Mouse (Mus musculus): ENCODE measurements at regions not wholly inside any gene's neighbourhood (a gene's known extent, or its start where the extent isn't known, plus 50 kb on each side); places are given as distances from the start of the nearest gene placed in this dataset.
A peak's percentile ranks its signal among the peaks of the same experiment; 100 is the strongest.
"Not testable (repeated sequence)": the region's sequence is repeated elsewhere in the genome, so short reads cannot be mapped to it uniquely, and the experiment has no call there.

- peak; percentile 85 for ATAC-seq (ENCODE audit: low FRiP score)
- Histone ChIP-seq H3K27me3 (no peaks in the 10 kb centered on the region), H3K9me3 (no peaks in the 10 kb centered on the region), H3K27ac (peak overlapping the region; percentile 60; the same call in 1 of the 2 replicates), H3K36me3 (replicated peaks) (no peaks in the 10 kb centered on the region), H3K9ac (no peak overlapping the region), H3K4me2 (peak overlapping the region; percentile 51), H3K4me1 (peaks cover 12% of the 10 kb centered on the region), H3K4me3 (replicated peaks) (peak overlapping the region; percentile 21)
- 21% methylated on average over 11 of the region's 11 CpGs for WGBS
Measured at GRCm38 (mm10) chr3:134330943-134331342, 94.7 kb downstream of the Cxxc4 start.

DNA sequence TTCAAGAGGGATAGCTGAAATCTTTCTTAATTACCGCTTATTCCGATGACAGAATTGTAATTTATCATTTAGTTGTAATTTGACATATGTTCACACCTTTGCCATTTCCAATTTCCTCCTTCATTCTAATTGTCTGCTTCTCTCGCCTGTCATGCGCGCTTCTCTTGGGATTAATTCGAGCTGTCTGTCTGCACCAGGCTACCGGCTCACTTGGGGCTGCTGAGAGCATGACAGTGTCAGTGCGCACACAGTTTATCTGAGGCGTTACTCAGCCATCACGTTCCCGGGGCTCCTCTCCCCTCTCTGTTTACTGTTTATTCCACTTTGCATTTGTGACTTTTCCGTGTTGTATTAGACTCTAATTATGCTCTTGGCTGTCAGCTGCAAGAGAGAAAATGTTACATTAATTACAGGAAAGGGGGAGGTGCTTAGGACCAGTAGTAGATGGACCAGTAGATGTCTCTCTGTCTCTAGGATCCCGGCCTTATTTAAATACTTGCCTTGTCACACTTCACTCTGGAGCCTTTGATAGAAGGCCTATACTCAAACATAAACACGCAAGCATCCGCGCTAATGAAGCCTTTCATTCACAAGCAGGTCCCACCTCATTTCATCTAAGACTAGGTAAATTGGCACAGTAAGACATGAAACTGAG lies 95.3 kb downstream of the Cxxc4 start:
- peak; percentile 90 for ATAC-seq (ENCODE audit: low FRiP score)
- WGBS: 30% methylated on average over 16 of the region's 16 CpGs
- Histone ChIP-seq H3K4me3 (replicated peaks) (peak overlapping the region; percentile 21), H3K9me3 (no peaks in the 10 kb centered on the region), H3K27me3 (no peaks in the 10 kb centered on the region), H3K9ac (no peak overlapping the region), H3K4me1 (peaks cover 12% of the 10 kb centered on the region), H3K36me3 (replicated peaks) (no peaks in the 10 kb centered on the region), H3K27ac (peak overlapping the region; percentile 60), H3K4me2 (peak overlapping the region; percentile 51)

DNA sequence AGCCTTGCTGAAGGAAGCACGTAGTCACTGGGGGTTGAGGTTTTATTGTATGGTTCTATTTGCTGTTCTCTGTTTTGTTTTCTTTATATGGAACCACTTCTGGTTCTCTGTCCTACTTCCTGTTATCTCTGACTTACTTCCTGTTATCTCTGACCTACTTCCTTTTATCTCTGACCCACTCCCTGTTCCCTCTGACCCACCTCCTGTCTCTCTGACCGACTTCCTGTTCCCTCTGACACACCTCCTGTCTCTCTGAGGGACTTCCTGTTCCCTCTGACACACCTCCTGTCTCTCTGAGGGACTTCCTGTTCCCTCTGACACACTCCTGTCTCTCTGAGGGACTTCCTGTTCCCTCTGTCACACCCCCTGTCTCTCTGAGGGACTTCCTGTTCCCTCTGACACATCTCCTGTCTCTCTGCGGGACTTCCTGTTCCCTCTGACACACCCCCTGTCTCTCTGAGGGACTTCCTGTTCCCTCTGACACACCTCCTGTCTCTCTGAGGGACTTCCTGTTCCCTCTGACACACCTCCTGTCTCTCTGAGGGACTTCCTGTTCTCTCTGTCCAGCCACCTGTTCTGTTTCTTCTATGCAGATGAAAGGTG lies 102.9 kb downstream of the Cxxc4 start:
- not testable (repeated sequence) for H3K36me3 ChIP-seq (replicated peaks); H3K27me3 ChIP-seq; H3K4me2 ChIP-seq; H3K27ac ChIP-seq; H3K4me1 ChIP-seq; H3K4me3 ChIP-seq (replicated peaks); ATAC-seq (ENCODE audit: low FRiP score); H3K9me3 ChIP-seq; H3K9ac ChIP-seq
- 95% methylated on average over 3 of the region's 3 CpGs for WGBS

DNA sequence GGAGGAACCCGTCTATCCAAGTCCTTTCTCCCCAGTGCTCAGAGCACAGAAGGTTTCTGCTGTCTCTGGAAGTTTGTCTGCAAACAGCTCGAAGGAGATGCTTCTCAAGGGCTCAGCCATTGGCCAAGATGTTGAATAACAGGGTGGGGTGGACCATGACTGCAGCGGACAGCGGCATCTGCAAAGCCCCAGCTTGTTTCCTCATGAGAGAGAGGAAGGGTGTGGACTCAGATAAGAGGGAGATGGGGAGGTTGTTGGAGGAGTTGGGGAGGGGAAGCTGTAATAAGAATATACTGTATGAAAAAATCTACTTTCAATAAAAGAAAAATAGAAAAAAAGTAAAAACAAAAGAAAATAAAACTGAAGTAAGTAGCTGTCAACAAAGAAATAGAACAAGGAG lies 129.7 kb downstream of the Cxxc4 start:
- H3K27me3 ChIP-seq: no peaks in the 10 kb centered on the region
- no peak overlapping the region for H3K4me2 ChIP-seq
- H3K36me3 ChIP-seq (replicated peaks): no peaks in the 10 kb centered on the region
- ATAC-seq (ENCODE audit: low FRiP score): no peak
- H3K4me3 ChIP-seq (replicated peaks): no peak overlapping the region
- peaks cover 9% of the 10 kb centered on the region; the same call in 1 of the 2 replicates for H3K4me1 ChIP-seq
- H3K27ac ChIP-seq: no peak overlapping the region
- no peaks in the 10 kb centered on the region for H3K9me3 ChIP-seq
- H3K9ac ChIP-seq: no peak overlapping the region
- WGBS: 83% methylated on average over 4 of the region's 4 CpGs

DNA sequence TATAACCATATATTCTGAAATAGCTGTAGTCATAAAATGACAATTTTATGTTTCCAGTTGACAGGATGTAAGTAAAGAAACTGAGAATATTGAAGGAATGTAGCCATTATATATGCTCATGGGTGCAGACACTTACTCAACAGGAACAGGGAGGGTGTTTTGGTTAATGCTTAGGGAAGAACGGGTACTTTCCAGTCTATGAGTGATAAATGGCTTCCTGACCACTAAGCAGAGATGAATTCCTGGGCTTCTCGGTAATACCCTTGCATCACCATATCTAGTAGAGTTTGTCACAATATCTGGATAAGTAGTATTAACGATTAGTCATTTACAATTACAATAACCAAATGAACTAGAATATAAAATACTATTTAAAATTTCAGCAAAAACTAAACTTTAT lies 130.5 kb downstream of the Cxxc4 start:
- no peak overlapping the region for H3K4me2 ChIP-seq
- 91% methylated on average over 3 of the region's 3 CpGs for WGBS
- H3K27ac ChIP-seq: no peak overlapping the region
- no peaks in the 10 kb centered on the region for H3K36me3 ChIP-seq (replicated peaks)
- H3K4me1 ChIP-seq: peaks cover 9% of the 10 kb centered on the region; the same call in 1 of the 2 replicates
- H3K4me3 ChIP-seq (replicated peaks): no peak overlapping the region
- no peaks in the 10 kb centered on the region for H3K9me3 ChIP-seq
- ATAC-seq (ENCODE audit: low FRiP score): no peak
- H3K27me3 ChIP-seq: no peaks in the 10 kb centered on the region
- no peak overlapping the region for H3K9ac ChIP-seq

DNA sequence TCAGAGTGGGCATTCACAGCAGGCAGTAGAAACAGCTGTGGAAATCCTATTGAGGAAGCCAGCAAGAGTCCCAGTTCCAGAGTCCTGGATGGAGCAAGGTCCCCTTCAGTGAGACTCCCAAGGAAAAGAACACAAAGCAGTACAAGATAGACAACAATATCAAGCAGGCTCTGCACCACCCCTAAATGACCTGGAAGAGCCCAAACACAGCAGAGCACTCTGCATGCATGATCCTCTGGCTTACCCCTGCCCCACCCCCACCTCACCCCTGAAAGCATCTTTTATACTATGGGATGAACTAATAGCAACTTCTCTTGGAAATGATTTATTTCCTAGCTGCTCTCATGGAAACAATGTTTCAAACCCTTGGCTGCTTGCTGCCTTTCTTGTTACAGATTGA lies 132.3 kb downstream of the Cxxc4 start:
- Histone ChIP-seq H3K36me3 (replicated peaks) (no peaks in the 10 kb centered on the region), H3K27ac (no peak overlapping the region), H3K9ac (no peak overlapping the region), H3K9me3 (no peaks in the 10 kb centered on the region), H3K4me2 (no peak overlapping the region), H3K27me3 (no peaks in the 10 kb centered on the region), H3K4me3 (replicated peaks) (no peak overlapping the region), H3K4me1 (peaks cover 9% of the 10 kb centered on the region; the same call in 1 of the 2 replicates)
- no peak for ATAC-seq (ENCODE audit: low FRiP score)

GRCm38 (mm10) chr3:134369126-134369525 lies 132.8 kb downstream of the Cxxc4 start:
- Histone ChIP-seq H3K4me2 (no peak overlapping the region), H3K27me3 (no peaks in the 10 kb centered on the region), H3K9ac (no peak overlapping the region), H3K9me3 (no peaks in the 10 kb centered on the region), H3K4me3 (replicated peaks) (no peak overlapping the region), H3K27ac (0 out of 2 replicates have a peak overlapping the region, but pooled peaks have one; percentile 31), H3K4me1 (peaks cover 9% of the 10 kb centered on the region; the same call in 1 of the 2 replicates), H3K36me3 (replicated peaks) (no peaks in the 10 kb centered on the region)
- peak; percentile 30; the same call in 1 of the 2 replicates for ATAC-seq (ENCODE audit: low FRiP score)
- WGBS: 59% methylated on average over 4 of the region's 4 CpGs

GRCm38 (mm10) chr3:134379549-134379948 lies 143.3 kb downstream of the Cxxc4 start:
- H3K27me3 ChIP-seq: no peaks in the 10 kb centered on the region
- H3K4me3 ChIP-seq (replicated peaks): no peak overlapping the region
- H3K36me3 ChIP-seq (replicated peaks): no peaks in the 10 kb centered on the region
- H3K9ac ChIP-seq: no peak overlapping the region
- H3K27ac ChIP-seq: no peak overlapping the region
- WGBS: 77% methylated on average over 2 of the region's 2 CpGs
- H3K4me1 ChIP-seq: no peaks in the 10 kb centered on the region
- no peak overlapping the region for H3K4me2 ChIP-seq
- no peaks in the 10 kb centered on the region for H3K9me3 ChIP-seq
- no peak for ATAC-seq (ENCODE audit: low FRiP score)

DNA sequence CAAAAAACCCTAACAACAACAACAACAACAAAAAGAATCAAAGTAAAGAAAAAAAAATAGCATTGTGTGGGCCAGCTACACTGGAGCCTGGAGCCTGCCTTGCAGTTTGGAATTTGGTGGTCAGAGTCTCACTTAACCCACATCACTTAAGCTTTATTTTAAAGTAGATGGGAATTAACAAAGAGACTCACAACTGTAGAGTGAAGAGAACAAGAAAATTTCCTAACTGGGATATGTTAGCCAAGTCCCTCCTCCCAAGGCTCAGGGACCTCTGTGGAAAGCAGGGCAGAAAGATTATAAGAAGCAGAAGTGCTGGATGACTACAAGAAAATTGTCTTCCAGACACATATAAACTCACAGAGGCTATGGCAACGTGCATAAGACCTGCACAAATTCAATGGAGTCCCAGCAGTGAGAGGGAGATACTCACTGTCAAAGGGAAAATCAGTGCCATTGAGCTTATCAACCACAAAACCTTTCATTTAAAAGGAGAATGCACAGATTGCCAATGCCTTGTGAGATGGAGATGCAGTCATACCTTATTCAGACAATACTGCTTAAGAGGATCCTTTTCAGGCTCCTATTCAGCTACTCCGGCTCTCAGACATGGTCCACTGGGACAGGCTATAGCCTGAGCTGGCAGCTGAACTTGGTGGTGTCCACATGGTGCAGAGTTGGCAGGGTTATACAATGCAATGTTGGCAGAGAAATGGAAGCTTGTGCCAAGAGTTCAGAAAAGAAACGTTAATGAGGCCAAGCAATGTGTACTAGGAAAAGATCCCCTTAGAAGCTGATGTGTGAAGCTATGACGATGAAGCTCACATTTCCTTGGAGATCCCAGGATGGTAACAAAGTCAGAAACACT lies 154.4 kb downstream of the Cxxc4 start:
- 77% methylated on average over 4 of the region's 4 CpGs for WGBS
- Histone ChIP-seq H3K9ac (no peak overlapping the region), H3K27me3 (no peaks in the 10 kb centered on the region), H3K27ac (no peak overlapping the region), H3K36me3 (replicated peaks) (no peaks in the 10 kb centered on the region), H3K4me1 (no peaks in the 10 kb centered on the region), H3K9me3 (no peaks in the 10 kb centered on the region), H3K4me3 (replicated peaks) (no peak overlapping the region), H3K4me2 (no peak overlapping the region)
- ATAC-seq (ENCODE audit: low FRiP score): no peak

GRCm38 (mm10) chr3:134400395-134401090 lies 164.3 kb downstream of the Cxxc4 start:
- no peaks in the 10 kb centered on the region for H3K36me3 ChIP-seq (replicated peaks)
- WGBS: 56% methylated on average over 4 of the region's 4 CpGs
- no peak for ATAC-seq (ENCODE audit: low FRiP score)
- no peaks in the 10 kb centered on the region for H3K4me1 ChIP-seq
- no peaks in the 10 kb centered on the region for H3K9me3 ChIP-seq
- H3K4me2 ChIP-seq: no peak overlapping the region
- H3K27me3 ChIP-seq: no peaks in the 10 kb centered on the region
- H3K27ac ChIP-seq: no peak overlapping the region
- no peak overlapping the region for H3K9ac ChIP-seq
- no peak overlapping the region for H3K4me3 ChIP-seq (replicated peaks)

DNA sequence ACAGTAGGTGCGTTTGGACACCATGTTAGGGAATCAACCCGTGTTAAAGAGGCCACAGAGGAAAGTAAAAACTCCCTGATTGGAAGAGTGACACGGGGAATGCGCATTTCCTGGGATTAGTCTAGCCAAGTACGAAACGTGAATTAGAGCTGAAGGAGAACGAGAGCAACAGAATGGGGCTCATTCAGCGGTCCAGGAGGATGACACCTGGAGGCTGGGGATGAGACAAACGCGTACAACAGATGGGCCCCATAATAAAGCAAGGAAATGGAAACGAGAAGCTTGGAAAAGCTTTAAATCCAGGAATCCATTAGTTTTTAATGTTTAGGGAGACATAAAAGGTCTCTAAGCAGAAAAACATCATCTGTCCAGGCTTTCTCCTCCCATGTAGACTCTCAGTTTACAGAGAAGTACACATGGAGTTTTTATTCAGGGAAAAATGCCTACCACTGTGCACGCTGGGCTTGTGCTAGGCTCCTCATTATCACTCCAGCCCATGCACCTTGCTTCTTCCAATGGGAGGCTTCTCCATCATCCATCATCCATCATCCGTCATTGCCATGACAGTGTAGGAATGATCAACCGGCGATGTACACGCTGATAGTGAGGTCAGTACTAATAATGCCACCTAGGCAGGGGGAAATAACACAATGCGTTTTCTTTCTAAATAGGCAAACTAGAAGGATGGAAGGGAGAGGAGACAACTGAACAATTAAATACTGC lies 179.5 kb downstream of the Cxxc4 start:
- WGBS: 73% methylated on average over 17 of the region's 17 CpGs
- no peak overlapping the region for H3K9ac ChIP-seq
- no peaks in the 10 kb centered on the region for H3K9me3 ChIP-seq
- no peak overlapping the region for H3K27ac ChIP-seq
- H3K27me3 ChIP-seq: no peaks in the 10 kb centered on the region
- no peaks in the 10 kb centered on the region for H3K36me3 ChIP-seq (replicated peaks)
- ATAC-seq (ENCODE audit: low FRiP score): peak; percentile 28; the same call in 1 of the 2 replicates
- H3K4me2 ChIP-seq: no peak overlapping the region
- no peak overlapping the region for H3K4me3 ChIP-seq (replicated peaks)
- no peaks in the 10 kb centered on the region for H3K4me1 ChIP-seq
